Mouse (Mus musculus): ENCODE results near the gene Pnpla8. TPM values are rescaled to one million over a fixed set of nuclear protein-coding genes. Genes with fewer than 3 reads are reported as not detected.
"Not testable (repeated sequence)": the region's sequence is repeated elsewhere in the genome, so short reads cannot be mapped to it uniquely, and the experiment has no call there.

Gene Pnpla8
- 354 and 440 TPM in 2 replicates for polyA plus RNA-seq (2012; ENCODE audit: insufficient read depth, insufficient read length, low replicate concordance, missing spikeins)

GRCm38 (mm10) chr12:44221070-44221469 lies at the start of gene Pnpla8:
TSS of gene Pnpla8 (plus strand) at chr12:44221370.
- 96% methylated on average over 2 of the region's 2 CpGs for WGBS

GRCm38 (mm10) chr12:44176331-44177037 lies 44.7 kb upstream of the Pnpla8 start:
- H3K4me1 ChIP-seq (ENCODE audit: control insufficient read depth, insufficient read depth, low read length) = peaks cover 5% of the 10 kb centered on the region
- H3K27ac ChIP-seq (ENCODE audit: insufficient read depth, low read depth, low read length) = no peak overlapping the region
- 38% methylated on average over 10 of the region's 10 CpGs for WGBS
- H3K4me3 ChIP-seq (ENCODE audit: insufficient read depth, low read depth, low read length) = no peak overlapping the region
- TF ChIP-seq CTCF (IDR thresholded peaks at IDR 0.05; ENCODE audit: insufficient read depth, low read depth, low read length) (no peak), POLR2A (IDR thresholded peaks at IDR 0.05; ENCODE audit: insufficient read depth, low read depth, low read length) (no peak)

More at GRCm38 (mm10) chr12:44221070-44221469, at the start of gene Pnpla8:
- peak within 1 kb of the TSS; percentile 72 for H3K4me3 ChIP-seq (ENCODE audit: insufficient read depth, low read depth, low read length)
- H3K4me1 ChIP-seq (ENCODE audit: control insufficient read depth, insufficient read depth, low read length); H3K27ac ChIP-seq (ENCODE audit: insufficient read depth, low read depth, low read length): not testable (repeated sequence)

DNA sequence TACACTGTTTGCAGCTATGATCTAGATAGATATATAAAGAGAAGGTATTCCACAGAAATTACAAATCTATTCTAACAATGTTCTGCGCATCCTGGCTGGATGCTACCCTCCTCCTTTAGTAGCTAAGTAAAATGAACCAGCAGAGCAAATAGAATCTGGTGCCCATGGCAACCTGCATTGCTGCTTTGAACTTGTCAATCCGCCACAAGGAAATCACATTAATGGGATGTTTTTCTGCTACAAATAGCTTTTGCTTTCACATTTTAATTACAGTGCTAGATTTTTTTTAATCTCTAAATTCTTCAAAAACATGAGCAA lies 44.2 kb upstream of the Pnpla8 start:
- peaks cover 5% of the 10 kb centered on the region for H3K4me1 ChIP-seq (ENCODE audit: control insufficient read depth, insufficient read depth, low read length)
- TF ChIP-seq POLR2A (IDR thresholded peaks at IDR 0.05; ENCODE audit: insufficient read depth, low read depth, low read length) = no peak
- TF ChIP-seq CTCF (IDR thresholded peaks at IDR 0.05; ENCODE audit: insufficient read depth, low read depth, low read length) = no peak
- 29% methylated on average over 2 of the region's 2 CpGs for WGBS
- H3K4me3 ChIP-seq (ENCODE audit: insufficient read depth, low read depth, low read length) = no peak overlapping the region
- H3K27ac ChIP-seq (ENCODE audit: insufficient read depth, low read depth, low read length) = no peak overlapping the region

GRCm38 (mm10) chr12:44181081-44181982 lies 39.8 kb upstream of the Pnpla8 start:
- TF ChIP-seq POLR2A (IDR thresholded peaks at IDR 0.05; ENCODE audit: insufficient read depth, low read depth, low read length) = no peak
- TF ChIP-seq CTCF (IDR thresholded peaks at IDR 0.05; ENCODE audit: insufficient read depth, low read depth, low read length) = no peak
- 33% methylated on average over 9 of the region's 9 CpGs for WGBS
- H3K4me1 ChIP-seq (ENCODE audit: control insufficient read depth, insufficient read depth, low read length) = peaks cover 2% of the 10 kb centered on the region
- H3K4me3 ChIP-seq (ENCODE audit: insufficient read depth, low read depth, low read length) = no peak overlapping the region
- no peak overlapping the region for H3K27ac ChIP-seq (ENCODE audit: insufficient read depth, low read depth, low read length)

DNA sequence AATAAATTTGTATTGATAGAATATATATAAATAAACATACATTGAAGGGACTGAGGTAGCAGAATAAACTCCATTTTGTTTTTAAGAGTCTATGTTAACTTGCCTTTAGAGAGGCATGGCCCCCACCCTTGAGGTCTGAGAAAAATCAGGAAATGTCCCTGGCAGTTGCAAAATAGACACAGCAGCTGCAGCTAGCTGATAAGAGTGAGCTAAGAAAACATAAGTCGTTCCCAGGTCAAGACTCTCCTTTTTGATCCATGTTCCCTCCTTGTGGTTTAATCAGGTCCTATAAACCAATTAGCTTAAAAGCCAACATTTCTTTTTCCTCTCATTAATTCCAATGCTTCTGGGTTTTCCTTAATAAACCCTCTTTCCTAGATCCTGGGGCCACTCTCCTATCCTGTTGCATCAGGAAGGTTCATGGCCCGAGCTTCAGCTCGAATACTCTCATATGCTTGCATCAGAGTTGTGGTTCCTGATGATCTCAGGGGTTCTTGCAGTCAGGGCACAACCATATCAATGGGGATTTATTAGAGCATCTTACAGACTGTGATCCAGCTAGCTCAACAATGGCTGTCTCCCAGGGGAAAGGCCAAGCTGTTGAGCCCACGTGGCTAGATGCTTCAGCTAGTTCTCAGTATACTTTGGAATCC lies 23.2 kb upstream of the Pnpla8 start:
- 73% methylated on average over 4 of the region's 4 CpGs for WGBS
- Histone ChIP-seq H3K4me1 (ENCODE audit: control insufficient read depth, insufficient read depth, low read length) (no peaks in the 10 kb centered on the region), H3K27ac (ENCODE audit: insufficient read depth, low read depth, low read length) (no peak overlapping the region), H3K4me3 (ENCODE audit: insufficient read depth, low read depth, low read length) (no peak overlapping the region)
- TF ChIP-seq POLR2A (IDR thresholded peaks at IDR 0.05; ENCODE audit: insufficient read depth, low read depth, low read length) (no peak), CTCF (IDR thresholded peaks at IDR 0.05; ENCODE audit: insufficient read depth, low read depth, low read length) (no peak)

- no peaks in the 10 kb centered on the region for H3K4me1 ChIP-seq (ENCODE audit: control insufficient read depth, insufficient read depth, low read length)
- peak overlapping the region; percentile 100 for H3K4me3 ChIP-seq (ENCODE audit: insufficient read depth, low read depth, low read length)
- TF ChIP-seq CTCF (IDR thresholded peaks at IDR 0.05; ENCODE audit: insufficient read depth, low read depth, low read length) (no peak), POLR2A (IDR thresholded peaks at IDR 0.05; ENCODE audit: insufficient read depth, low read depth, low read length) (no peak)
- H3K27ac ChIP-seq (ENCODE audit: insufficient read depth, low read depth, low read length) = peak overlapping the region; percentile 93
- WGBS = under 1% methylated on average over 37 of the region's 37 CpGs
Measured at GRCm38 (mm10) chr12:44209141-44209823, 11.9 kb upstream of the Pnpla8 start.

DNA sequence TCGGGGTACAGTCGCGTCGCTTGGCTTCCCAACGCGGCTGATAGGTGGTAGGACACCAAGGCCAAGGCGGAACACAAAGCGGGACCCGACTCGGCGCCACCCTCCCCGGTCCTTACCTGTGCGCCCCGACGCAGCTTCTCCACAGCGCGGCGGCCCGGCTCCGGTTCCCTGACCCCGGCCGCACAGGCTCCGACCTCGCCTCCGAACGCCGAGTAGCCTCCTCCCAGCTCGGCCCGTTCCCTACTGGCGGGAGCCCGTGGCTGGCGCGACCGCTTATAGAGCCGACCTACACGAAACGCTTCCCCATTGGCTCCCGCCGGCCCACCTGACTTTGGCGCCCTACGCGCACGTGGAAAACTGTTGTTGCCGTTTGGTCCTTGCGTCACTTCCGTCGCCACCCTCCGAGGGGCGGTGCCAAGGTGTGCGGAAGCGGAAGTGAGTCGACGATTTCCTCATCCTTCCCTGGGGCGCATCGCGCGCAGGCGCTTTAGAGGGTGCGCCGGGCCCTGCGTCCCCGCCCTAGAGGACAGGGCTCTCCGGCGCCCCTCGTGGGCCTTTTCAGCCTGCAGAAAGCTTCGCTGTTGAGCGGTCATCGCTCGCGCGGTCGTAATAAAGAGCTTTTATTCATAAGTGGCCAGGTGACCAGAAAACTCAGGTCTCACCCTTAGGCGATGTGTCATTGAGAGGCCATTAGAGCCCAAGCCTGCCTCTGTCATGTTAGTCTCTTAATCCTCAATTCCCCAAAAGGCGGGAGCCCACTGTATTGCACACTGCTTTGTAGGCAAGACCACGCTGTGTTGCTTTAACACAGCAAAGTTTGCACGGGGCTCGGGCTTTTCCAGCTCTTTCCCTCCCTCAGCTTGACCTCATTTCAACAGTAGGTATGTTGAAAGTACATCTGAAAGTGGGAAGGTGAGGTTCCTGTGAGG lies 11.1 kb upstream of the Pnpla8 start, which contains the start of gene Dnajb9:
Gene Dnajb9, minus strand, starts transcription at position 503 of the 929 bp plus-strand sequence.
- peak; percentile 99 for TF ChIP-seq POLR2A (IDR thresholded peaks at IDR 0.05; ENCODE audit: insufficient read depth, low read depth, low read length)
- TF ChIP-seq CTCF (IDR thresholded peaks at IDR 0.05; ENCODE audit: insufficient read depth, low read depth, low read length) = peak; percentile 72
- no peaks in the 10 kb centered on the region for H3K4me1 ChIP-seq (ENCODE audit: control insufficient read depth, insufficient read depth, low read length)
- H3K4me3 ChIP-seq (ENCODE audit: insufficient read depth, low read depth, low read length) = peak within 1 kb of the TSS; percentile 100
- peak within 1 kb of the TSS; percentile 93 for H3K27ac ChIP-seq (ENCODE audit: insufficient read depth, low read depth, low read length)
- under 1% methylated on average over 77 of the region's 77 CpGs for WGBS

GRCm38 (mm10) chr12:44211555-44211954 lies 9.6 kb upstream of the Pnpla8 start:
- no peak overlapping the region for H3K27ac ChIP-seq (ENCODE audit: insufficient read depth, low read depth, low read length)
- no peak overlapping the region for H3K4me3 ChIP-seq (ENCODE audit: insufficient read depth, low read depth, low read length)
- TF ChIP-seq CTCF (IDR thresholded peaks at IDR 0.05; ENCODE audit: insufficient read depth, low read depth, low read length) = no peak
- no peak for TF ChIP-seq POLR2A (IDR thresholded peaks at IDR 0.05; ENCODE audit: insufficient read depth, low read depth, low read length)
- no peaks in the 10 kb centered on the region for H3K4me1 ChIP-seq (ENCODE audit: control insufficient read depth, insufficient read depth, low read length)
- WGBS = 94% methylated on average over 3 of the region's 3 CpGs

Data from olfactory bulb, adult 2 months (tissue).